Mouse (Mus musculus) kidney, adult 2 months (tissue): ENCODE measurements around the gene Rpusd1.

Source experiments
- CTCF ChIP-seq: fragments of 200-500 bp; conservative IDR thresholded peaks from 2 replicates; pipeline ENCODE4 v1.5.1; 2011; ENCODE audit warnings: low read depth, mild to moderate bottlenecking, control low read depth, low read length, moderate library complexity, mixed read lengths; ENCODE audit not compliant: insufficient read depth, insufficient read length
- POLR2A ChIP-seq: fragments of 200-500 bp; IDR thresholded peaks from one replicate; pipeline ENCODE4 v1.6.1; 2011; ENCODE audit warnings: low read depth, low read length, control low read depth

DNA sequence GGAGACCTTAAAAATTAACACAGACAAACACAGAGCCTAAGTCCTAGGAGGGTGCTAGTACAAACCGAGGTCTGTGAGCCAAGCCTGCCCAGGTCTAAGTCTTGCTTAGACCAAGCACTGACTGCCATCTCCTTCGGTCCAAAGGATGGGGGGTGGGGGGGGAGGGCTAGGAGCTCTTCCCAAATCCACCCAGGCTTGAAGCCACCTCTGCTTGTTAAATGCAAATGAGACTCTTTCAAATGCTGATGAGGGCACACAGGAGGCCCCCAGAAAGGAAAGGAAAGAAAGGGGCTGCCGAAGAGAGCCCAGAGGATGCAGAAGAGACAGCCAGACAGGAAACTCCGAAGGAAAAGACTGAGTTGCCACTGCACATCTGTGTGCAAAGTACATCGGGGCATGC is 47.7 kb upstream of the Rpusd1 start:
- no peak for TF ChIP-seq CTCF
- TF ChIP-seq POLR2A = no peak
